Mouse (Mus musculus) cerebellum, postnatal 36 days (tissue): ENCODE measurements around the gene Suclg1.
A peak's percentile ranks its signal among the peaks of the same experiment; 100 is the strongest.

Source experiments
- DNase-seq, 2 experiments: peaks; one replicate each; pipeline ENCODE4 v3.0.0; 2021 to 2022; ENCODE audit warnings: mixed read lengths in 2 of 2

The Suclg1 gene

GRCm38 (mm10) chr6:73248237-73249048 is at the start of gene Suclg1:
TSS of gene Suclg1 (plus strand) at chr6:73248382.
- DNase-seq = peak; percentile 87 to 88

- no peak for DNase-seq
Measured at GRCm38 (mm10) chr6:73203724-73204123, 44.5 kb upstream of the Suclg1 start.

- DNase-seq = no peak
Measured at GRCm38 (mm10) chr6:73204937-73205336, 43.2 kb upstream of the Suclg1 start.

- no peak for DNase-seq
Measured at GRCm38 (mm10) chr6:73209598-73209997, 38.6 kb upstream of the Suclg1 start.

- DNase-seq = no peak
Measured at GRCm38 (mm10) chr6:73210445-73210972, 37.7 kb upstream of the Suclg1 start.

- no peak for DNase-seq
Measured at GRCm38 (mm10) chr6:73211036-73211435, 37.1 kb upstream of the Suclg1 start.

GRCm38 (mm10) chr6:73211602-73212001 is 36.6 kb upstream of the Suclg1 start:
- no peak for DNase-seq

GRCm38 (mm10) chr6:73221189-73221957 is 26.8 kb upstream of the Suclg1 start, which contains the start of gene Dnah6:
TSS of gene Dnah6 (minus strand) at chr6:73221651.
- peak; percentile 84 to 86 for DNase-seq

GRCm38 (mm10) chr6:73221958-73222735 is 26.0 kb upstream of the Suclg1 start:
- no peak for DNase-seq

- DNase-seq = peak; percentile 51 to 62
Measured at GRCm38 (mm10) chr6:73222841-73223526, 25.2 kb upstream of the Suclg1 start.

GRCm38 (mm10) chr6:73227376-73228158 is 20.6 kb upstream of the Suclg1 start:
- DNase-seq = no peak

GRCm38 (mm10) chr6:73228408-73228807 is 19.8 kb upstream of the Suclg1 start:
- no peak for DNase-seq

GRCm38 (mm10) chr6:73228881-73229280 is 19.3 kb upstream of the Suclg1 start:
- DNase-seq = no peak

- DNase-seq = no peak
Measured at GRCm38 (mm10) chr6:73232152-73232584, 16.0 kb upstream of the Suclg1 start.

GRCm38 (mm10) chr6:73233202-73233726 is 14.9 kb upstream of the Suclg1 start:
- no peak for DNase-seq

- no peak for DNase-seq
Measured at GRCm38 (mm10) chr6:73234302-73234900, 13.8 kb upstream of the Suclg1 start.

GRCm38 (mm10) chr6:73235650-73236049 is 12.5 kb upstream of the Suclg1 start:
- DNase-seq = no peak

- no peak for DNase-seq
Measured at GRCm38 (mm10) chr6:73246821-73247220, 1.4 kb upstream of the Suclg1 start.

- DNase-seq = no peak
Measured at GRCm38 (mm10) chr6:73247452-73247851, 730 bp upstream of the Suclg1 start.

GRCm38 (mm10) chr6:73249049-73249422 is 854 bp downstream of the Suclg1 start:
- DNase-seq = peak; percentile 33 to 45

- DNase-seq = no peak
Measured at GRCm38 (mm10) chr6:73249851-73250250, 1.7 kb downstream of the Suclg1 start.
